Mouse (Mus musculus) brown adipose tissue, adult 24 weeks (tissue): ENCODE data around the gene Hibadh. TPM values are rescaled to one million over a fixed set of nuclear protein-coding genes. Genes with fewer than 3 reads are reported as not detected.

Experiments used
- H3K27ac ChIP-seq: fragments of 200-500 bp; replicated peaks from 2 replicates; pipeline ENCODE4 v1.5.1; 2012; ENCODE audit warnings: low read depth, mild to moderate bottlenecking, low read length
- H3K4me1 ChIP-seq: fragments of 200-500 bp; 2 replicates; pipeline ENCODE4 v1.6.1; 2012; ENCODE audit warnings: low read length, mixed read lengths; ENCODE audit not compliant: control insufficient read depth, insufficient read depth, insufficient read length
- H3K4me3 ChIP-seq: fragments of 200-500 bp; 2 replicates; pipeline ENCODE4 v1.5.1; 2012; ENCODE audit warnings: low read depth, mild to moderate bottlenecking, low read length, moderate library complexity; ENCODE audit not compliant: insufficient read depth
- polyA plus RNA-seq: library from polyadenylated mRNA; stranded (reverse); fragments of >200 nt; gene quantifications from 2 replicates; pipeline ENCODE4 v1.2.4, GENCODE M21; 2012; ENCODE audit not compliant: missing spikeins, insufficient read depth, insufficient read length

Hibadh gene
- polyA plus RNA-seq, 1 experiment = 442 TPM

DNA sequence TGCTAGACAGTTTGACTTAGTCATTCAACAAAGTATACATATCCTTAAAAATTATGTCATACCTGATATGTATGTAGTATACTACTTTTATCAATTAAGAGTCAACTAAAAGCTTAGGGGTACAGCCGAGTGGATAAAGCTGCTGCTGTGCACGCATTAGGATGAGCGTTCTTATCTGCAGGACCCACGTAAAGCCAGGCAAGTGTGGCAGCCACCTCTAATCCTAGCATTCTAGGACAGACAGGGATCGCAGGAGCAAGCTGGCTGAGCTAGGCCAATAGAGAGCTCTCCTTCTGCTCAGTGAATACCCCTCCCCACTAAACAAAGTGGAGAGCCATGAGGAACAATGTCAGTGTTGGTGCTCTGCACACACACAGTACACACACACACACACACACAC lies 75.0 kb downstream of the Hibadh start:
- no peak overlapping the region for H3K4me3 ChIP-seq
- H3K4me1 ChIP-seq = peaks cover 5% of the 10 kb centered on the region
- H3K27ac ChIP-seq = no peak overlapping the region

DNA sequence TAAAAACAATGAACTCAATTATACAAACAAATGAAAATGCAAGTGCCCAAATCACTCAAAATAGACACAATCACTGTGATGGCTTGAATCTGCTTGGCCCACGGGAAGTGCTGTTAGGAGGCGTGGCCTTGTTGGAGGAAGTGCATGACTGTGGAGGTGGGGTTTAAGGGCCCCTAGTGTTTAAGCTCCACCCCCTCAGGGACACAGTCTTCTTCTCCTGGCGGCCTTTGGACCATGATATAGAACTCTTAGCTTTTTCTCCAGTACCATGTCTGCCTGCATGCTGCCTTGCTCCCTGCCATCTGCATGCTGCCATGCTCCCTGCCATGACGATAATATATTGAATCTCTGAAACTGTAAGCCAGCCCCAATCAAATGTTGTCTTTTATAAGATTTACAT lies 77.2 kb downstream of the Hibadh start:
- H3K4me3 ChIP-seq = no peak overlapping the region
- no peak overlapping the region for H3K27ac ChIP-seq
- H3K4me1 ChIP-seq = peaks cover 5% of the 10 kb centered on the region; the same call in 1 of the 2 replicates

DNA sequence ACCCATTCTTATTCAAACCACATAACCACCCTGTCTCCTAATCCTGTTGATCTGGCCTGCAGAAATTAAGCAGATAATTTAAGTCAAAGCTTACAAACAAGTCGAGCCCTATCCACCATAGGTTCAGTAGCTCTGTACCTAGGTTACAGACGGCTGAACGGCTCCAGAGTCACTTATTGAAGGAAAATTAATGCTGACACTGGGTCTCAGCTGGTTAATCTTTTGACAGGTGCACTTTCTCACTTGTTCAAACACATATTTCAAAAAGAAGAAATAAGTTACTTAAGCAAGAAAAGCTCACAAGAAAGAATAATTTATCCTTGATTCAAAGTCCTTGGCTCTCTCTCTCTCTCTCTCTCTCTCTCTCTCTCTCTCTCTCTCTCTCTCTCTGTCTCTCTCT lies 81.1 kb downstream of the Hibadh start:
- Histone ChIP-seq H3K4me1 (peaks cover 5% of the 10 kb centered on the region; the same call in 1 of the 2 replicates), H3K27ac (no peak overlapping the region), H3K4me3 (no peak overlapping the region)

DNA sequence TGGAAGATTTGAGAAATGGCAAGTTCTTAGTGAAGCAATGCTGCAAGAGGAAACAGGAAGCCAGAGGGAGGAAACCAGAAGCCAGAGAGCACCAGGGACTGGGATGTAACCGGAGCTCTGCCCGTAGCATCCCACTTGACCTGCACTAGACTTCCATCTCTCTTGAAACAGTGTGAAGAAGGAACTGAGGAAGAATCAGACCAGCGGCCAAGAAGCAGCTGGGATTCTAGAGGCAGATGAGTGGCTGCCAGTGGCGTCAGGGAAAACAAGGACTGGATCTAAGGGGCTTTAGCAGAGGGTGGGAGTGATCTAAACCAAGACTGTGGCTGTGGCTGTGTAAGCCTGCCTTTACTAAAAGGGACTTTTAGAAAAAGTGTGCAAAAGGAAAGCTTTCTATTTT lies 95.8 kb downstream of the Hibadh start:
- no peaks in the 10 kb centered on the region for H3K4me1 ChIP-seq
- no peak overlapping the region for H3K4me3 ChIP-seq
- H3K27ac ChIP-seq = no peak overlapping the region

DNA sequence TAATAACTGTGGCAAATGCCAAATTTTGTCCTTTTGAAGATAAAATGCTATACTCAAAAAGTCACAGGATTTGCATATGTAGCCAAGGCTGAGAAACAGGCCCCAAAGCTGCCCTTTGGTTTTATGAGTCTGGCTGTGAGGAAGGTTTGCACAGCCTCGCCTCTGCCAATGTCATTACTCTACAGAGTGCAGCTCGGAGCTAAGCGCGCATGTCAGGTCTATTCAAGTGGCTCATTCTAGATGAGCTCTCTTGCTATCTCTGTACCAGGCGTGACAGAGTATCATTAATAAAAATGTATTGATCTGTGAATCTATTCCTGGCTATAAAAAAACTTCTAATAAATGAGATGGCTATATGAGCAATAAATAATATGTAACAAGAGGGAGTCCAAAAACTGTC lies 97.7 kb downstream of the Hibadh start:
- Histone ChIP-seq H3K27ac (no peak overlapping the region), H3K4me3 (no peak overlapping the region), H3K4me1 (no peaks in the 10 kb centered on the region)

DNA sequence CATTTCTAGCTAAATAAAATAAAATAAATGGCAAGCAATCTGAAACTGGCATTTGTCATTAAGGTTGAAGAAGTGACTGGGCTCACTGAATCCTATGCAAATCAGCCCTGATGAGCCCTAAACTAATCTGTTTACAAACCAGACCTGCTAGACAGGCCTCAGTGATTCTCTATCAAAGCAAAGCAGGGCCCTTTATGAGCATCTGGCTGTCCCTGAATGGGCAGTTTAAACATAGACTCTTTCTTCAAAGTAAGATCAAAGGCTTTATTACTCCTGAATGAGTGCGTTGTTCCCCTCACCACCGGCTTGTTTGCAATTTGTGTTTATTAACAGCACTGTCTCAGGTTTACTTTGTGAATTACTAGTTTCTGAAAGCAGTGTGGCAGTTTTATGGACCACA lies 100.3 kb downstream of the Hibadh start:
- no peak overlapping the region for H3K27ac ChIP-seq
- H3K4me3 ChIP-seq = no peak overlapping the region
- H3K4me1 ChIP-seq = no peaks in the 10 kb centered on the region

DNA sequence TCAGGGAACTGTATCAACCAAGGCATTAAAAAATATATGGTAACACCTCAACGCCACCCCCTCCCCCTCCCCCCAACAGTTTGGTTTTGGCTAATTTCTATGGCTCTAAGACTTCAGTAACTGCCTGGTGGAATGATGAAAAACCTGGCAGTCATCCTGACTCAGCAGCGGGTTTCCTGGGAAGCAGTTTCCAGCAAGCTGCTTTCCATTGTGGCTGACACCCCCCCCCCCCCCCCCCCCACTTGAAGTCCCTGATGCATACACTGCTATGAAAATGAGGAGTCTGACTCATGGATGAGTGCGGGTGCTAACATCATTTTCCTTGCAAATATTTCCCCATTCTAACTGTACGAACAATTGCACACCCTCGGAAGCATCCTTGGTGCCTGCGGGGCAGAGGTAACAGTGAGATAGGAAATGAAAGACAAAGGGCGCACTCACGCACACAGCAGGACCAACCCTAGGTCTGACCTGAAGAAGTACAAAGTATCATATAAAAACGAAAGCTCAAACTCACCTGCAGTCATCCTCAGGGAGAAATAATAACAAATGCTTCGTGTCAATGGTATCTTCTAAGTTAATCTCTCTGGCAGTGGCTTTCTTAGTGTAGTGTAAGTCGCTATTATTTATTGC lies 105.0 kb downstream of the Hibadh start:
- H3K4me3 ChIP-seq = no peak overlapping the region
- H3K4me1 ChIP-seq = no peaks in the 10 kb centered on the region
- no peak overlapping the region for H3K27ac ChIP-seq

DNA sequence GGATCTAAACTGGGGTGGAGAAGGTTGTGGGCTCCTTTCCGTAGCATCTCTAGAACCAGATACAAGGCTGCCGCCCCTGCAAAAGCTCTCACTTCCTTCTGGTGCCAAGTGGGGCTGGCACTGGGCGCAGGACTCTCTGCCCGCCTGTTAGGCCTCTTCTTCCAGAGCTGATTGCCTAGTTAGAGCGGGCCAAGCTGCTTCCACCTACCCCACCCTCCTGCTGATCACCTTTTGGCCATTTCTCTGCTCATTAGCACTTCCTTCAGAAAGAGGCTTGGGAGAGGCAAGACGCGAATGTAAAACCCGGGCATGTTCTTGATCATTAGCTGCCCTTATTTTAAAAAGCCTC lies 108.1 kb downstream of the Hibadh start:
- no peaks in the 10 kb centered on the region for H3K4me1 ChIP-seq
- no peak overlapping the region for H3K4me3 ChIP-seq
- H3K27ac ChIP-seq = no peak overlapping the region

DNA sequence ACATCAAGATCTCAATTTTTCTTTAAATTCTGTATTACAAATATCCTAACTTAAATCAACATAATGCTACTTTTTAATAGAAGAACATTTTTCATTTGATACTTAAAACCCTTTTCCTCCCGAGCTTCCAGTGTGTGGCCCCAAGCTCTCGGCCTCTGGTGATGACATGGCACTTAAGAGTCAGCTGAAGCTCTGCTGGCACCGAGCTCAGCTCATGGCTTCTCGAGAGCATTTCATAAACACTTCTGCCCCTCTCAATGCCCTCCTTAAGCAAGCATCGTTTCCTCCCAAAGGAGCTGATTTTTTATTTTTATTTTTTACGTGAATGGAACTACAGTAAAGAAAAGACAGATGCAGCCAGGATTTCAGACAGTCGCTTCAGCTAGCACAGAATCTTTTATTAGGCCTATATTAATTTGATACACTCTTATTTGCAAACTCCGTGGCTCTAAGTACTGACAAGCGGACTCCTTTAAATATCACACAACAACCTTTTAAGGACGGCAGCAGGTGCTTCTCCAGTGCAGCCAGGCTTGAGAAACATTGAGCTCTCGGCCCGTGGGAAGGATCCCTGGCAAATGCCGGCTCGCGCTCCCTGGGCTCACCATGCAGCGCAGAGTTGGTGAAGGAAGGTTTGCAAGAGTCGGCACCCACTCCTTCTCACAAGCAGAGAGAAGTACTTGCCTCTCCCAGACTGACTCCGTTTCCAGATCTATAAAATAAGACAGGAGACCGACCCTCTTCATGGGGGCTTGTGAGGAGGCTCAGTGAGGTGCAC lies 108.6 kb downstream of the Hibadh start:
- H3K4me1 ChIP-seq = no peaks in the 10 kb centered on the region
- no peak overlapping the region for H3K27ac ChIP-seq
- no peak overlapping the region for H3K4me3 ChIP-seq

DNA sequence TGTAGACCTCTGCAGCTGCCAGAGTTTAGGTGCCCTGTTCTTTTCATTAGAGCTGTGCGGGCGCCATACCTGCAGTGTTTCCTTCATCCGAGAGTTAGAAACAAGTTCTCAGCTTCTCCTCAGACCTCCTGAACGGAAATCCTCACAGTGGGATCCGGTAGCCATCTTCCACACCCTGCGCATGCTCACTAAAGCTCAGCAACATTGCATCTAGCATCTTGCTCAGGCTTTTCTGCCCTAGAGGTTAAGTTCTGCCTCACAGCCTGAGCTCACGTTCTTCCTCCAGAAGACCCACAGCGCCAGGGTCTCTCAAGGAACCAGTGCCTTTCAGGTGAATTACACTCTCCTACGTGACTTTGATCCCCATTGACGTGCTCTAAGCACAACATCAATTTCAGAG lies 109.3 kb downstream of the Hibadh start:
- peaks cover 1% of the 10 kb centered on the region; the same call in 1 of the 2 replicates for H3K4me1 ChIP-seq
- H3K27ac ChIP-seq = no peak overlapping the region
- no peak overlapping the region for H3K4me3 ChIP-seq

DNA sequence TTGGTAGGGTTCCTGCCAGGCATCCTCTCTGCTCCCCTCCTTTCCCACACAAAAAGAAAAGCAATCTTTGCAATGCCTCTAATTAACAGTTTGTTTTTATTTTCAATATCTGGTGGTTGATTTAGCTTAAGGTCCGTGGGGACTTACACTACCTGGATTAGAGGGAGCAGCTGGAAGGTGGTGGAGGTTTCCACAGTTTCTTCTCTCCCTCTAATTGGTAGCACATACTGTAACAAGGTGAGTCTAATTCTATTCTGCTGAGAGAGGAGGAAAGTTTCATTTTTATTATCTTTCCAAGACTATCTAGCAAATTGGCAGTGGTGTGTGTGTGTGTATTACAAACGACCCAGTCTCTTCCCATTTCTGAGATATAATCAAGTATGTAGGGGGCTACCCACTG lies 116.0 kb downstream of the Hibadh start:
- Histone ChIP-seq H3K4me3 (no peak overlapping the region), H3K4me1 (peaks cover 25% of the 10 kb centered on the region), H3K27ac (no peak overlapping the region)

DNA sequence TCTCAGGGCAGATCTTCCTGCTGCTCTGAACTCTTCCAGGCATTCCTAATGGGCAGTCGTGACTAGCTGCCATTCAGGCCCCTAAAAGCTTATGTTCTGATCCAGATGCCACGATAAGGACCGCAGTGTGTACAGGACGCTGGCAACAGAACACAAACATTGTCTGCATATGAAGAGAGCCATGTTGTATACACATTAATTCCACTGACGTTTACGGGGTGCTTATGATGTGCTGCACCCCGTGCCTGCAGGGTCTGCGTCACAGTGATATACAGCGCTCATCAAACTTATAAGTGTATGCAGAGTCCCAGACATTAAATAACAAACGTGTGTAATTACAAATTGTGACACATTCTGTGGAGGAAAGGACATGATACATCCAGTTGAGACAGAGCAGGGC lies 121.5 kb downstream of the Hibadh start:
- Histone ChIP-seq H3K27ac (no peak overlapping the region), H3K4me1 (peaks cover 22% of the 10 kb centered on the region), H3K4me3 (no peak overlapping the region)

DNA sequence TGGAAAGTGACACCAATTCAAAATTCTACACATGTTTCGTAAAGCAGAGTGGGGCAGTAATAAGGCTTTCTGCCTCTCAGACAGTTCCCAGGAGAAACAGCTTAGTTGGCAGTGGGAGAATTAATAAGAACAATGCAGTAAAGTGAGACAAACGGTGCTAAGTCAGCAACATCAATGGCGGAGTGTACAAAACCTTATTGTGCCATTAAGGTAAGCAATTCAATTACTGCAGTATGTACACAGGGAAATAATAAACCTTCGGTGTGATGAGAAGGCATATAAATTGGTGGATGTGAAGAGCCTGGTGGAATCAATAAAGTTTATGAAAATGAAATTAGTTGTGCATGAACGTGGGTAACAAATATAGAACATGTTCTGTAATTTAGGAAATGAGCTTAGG lies 122.9 kb downstream of the Hibadh start:
- H3K27ac ChIP-seq = no peak overlapping the region
- peaks cover 15% of the 10 kb centered on the region for H3K4me1 ChIP-seq
- no peak overlapping the region for H3K4me3 ChIP-seq

DNA sequence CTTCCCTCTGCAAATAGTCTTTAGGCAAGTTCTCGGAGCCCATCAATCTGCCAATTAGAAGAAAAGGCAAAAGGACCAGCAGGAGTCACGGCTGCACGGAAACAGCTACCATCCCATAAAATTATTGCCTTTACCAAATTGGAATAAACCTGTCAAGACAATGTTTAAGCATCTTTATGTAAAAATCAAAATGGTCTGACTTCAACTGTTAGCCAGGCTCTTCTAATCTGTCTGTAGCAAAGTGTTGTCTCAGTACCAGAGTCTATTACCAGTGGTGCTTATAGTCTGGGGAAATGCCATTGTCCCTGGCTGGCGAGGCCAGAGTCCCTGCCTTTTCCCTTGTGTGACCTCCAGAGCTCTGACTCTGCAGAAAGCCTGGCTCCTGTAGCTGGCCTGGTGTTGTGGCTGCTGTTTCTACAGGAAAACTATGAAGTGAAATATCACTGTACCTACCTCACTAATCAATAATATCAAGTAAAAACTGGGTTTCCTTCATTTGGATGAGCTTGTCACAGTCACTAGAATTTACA lies 126.2 kb downstream of the Hibadh start:
- Histone ChIP-seq H3K27ac (no peak overlapping the region), H3K4me1 (peaks cover 3% of the 10 kb centered on the region), H3K4me3 (no peak overlapping the region)

DNA sequence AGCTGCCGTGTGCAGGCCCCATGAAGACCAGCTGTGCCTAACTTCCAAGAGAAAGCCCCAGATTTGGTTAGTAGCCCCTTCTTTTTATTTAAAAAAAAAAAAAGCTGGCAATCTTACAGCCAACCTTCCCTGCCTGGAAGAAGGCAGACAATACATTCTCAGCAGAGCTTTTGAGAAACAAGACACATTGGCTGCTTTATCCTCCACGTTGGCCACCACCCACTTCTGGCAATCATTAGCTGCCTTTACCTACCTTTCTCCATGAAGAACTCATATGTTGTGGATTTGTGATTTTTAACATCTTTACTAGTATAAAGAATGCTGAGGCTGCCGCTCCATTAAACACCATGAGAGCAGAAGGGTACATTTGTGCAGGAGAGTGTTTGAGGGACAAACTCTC lies 131.4 kb downstream of the Hibadh start:
- Histone ChIP-seq H3K4me3 (no peak overlapping the region), H3K27ac (no peak overlapping the region), H3K4me1 (peaks cover 18% of the 10 kb centered on the region)

DNA sequence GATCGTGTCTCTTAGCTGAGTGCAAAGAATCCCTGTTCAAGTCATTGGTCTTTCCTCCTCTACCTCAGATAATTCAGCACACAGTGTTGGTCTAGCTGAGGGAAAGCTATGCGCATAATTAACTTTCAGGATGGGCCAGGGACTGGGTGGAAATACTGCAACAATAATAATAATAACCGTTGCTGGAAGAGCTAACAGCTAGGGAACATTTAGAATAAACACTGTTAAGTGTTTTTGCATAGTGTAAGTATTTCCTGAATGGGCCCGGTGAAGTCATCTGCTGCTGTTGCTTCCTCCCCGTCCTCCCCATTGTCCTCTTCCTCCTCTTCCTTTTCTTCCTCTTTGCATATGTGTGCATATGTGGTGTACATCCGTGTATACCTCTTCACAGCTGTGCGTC lies 132.2 kb downstream of the Hibadh start:
- Histone ChIP-seq H3K27ac (peak overlapping the region; percentile 30; the same call in 1 of the 2 replicates), H3K4me3 (no peak overlapping the region), H3K4me1 (peaks cover 22% of the 10 kb centered on the region)
